Mouse (Mus musculus): ENCODE measurements at regions not wholly inside any gene's neighbourhood (a gene's known extent, or its start where the extent isn't known, plus 50 kb on each side); places are given as distances from the start of the nearest gene placed in this dataset.

GRCm38 (mm10) chr2:179024225-179024624 is 418.0 kb upstream of the Cdh4 start:
- no peak for DNase-seq

- DNase-seq, result no peak
Measured at GRCm38 (mm10) chr2:179033171-179033570, 409.1 kb upstream of the Cdh4 start.

- DNase-seq, result no peak
Measured at GRCm38 (mm10) chr2:179035446-179035845, 406.8 kb upstream of the Cdh4 start.

- DNase-seq, result no peak
Measured at GRCm38 (mm10) chr2:179039697-179040096, 402.5 kb upstream of the Cdh4 start.

- no peak for DNase-seq
Measured at GRCm38 (mm10) chr2:179043671-179044070, 398.6 kb upstream of the Cdh4 start.

DNA sequence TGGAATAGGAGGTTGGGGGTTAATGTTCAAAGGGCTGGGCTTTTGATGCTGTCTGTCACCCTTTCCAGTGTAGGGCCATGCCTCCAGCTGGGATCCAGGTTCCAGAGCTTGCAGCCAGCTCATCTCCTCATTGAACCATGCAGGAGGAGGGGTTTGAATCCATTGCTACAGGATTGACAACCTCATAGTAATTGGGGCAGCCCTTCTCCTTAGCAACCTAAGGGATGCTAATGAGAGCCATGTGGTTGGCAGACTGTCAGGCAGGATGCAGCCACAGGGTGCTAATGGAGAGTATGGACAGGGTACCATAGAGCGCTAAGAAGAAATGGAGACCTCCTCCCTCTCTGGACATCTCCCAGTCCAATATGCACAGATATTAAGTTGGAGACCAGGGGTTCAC is 396.9 kb upstream of the Cdh4 start:
- no peak for DNase-seq

DNA sequence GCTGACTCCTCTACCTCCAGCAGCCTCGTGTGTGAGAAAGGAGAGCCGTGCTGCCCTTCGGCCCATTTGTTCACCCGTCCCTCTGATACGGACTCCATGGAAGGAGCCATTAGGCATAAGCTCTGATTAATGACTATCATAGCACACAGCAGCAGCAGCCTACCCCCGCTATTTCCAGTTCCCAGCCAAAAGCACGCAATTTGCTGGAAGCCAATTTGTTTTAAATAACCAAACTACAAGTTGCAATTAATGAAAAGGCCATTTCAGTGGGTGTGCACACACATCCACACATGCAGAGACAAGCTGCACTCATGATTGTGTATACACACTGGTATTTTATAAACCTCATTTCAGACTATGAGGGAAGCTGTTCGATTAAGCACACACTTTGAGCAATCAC is 387.8 kb upstream of the Cdh4 start:
- DNase-seq, result no peak

DNA sequence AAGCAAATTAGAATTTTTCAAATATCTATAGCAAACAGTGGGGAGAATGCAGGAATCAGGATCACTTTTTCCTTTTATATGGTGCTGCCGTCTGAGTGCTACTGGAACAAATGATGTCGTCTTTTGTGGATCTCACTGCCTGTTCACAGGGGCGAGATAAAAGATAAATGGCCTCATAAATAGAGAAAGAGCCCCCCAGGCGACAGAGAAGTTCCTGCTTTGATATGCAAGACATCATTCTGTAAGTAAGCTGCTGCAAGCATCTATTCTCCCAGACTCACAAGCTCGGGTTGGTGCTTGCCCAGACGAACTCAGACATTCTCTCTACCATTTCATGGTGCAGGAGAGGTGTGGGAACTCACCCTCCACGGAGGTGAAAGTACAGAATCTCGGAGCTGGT is 377.6 kb upstream of the Cdh4 start:
- DNase-seq, result no peak

- no peak for DNase-seq
Measured at GRCm38 (mm10) chr2:179069520-179069919, 372.7 kb upstream of the Cdh4 start.

GRCm38 (mm10) chr2:179070346-179070745 is 371.9 kb upstream of the Cdh4 start:
- no peak for DNase-seq

DNA sequence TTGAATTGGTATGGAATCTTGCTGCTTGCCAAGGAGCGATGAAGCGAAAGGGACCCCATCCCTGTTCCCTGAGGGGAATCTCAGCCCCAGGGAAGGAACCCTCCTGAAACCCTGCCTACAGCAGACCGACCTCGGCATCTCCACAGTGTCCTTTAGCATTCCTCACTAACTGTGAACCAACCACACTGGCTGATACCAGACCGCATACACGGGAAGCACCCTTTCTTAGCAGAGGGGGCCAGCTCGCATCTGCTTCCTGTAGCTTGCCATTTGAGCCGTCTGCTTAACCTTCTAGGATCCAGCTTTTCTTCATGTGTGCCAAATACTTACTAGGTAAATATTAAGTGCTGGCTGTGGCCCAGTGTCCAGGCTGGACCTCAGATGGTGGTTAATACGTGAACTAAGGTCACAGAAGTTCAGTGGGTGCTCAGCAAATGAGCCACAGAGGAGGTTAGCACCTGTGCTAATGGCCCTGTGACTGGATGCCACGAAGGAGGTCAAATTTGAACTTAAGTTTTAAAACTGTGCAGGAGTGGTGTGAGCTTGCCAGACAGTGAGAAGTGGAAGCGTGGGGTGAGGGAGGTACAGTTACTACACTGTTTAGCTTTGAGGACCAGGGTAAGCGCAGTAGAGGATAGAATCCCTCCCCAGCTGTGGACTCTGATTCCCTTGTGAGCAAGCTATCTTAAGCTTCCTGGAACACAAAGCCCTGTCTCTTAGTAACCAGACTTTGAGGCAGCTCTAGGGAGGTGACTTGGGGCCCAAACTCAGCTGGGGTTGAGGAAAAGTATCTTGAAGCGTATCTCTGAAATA is 361.6 kb upstream of the Cdh4 start:
- DNase-seq, result no peak

DNA sequence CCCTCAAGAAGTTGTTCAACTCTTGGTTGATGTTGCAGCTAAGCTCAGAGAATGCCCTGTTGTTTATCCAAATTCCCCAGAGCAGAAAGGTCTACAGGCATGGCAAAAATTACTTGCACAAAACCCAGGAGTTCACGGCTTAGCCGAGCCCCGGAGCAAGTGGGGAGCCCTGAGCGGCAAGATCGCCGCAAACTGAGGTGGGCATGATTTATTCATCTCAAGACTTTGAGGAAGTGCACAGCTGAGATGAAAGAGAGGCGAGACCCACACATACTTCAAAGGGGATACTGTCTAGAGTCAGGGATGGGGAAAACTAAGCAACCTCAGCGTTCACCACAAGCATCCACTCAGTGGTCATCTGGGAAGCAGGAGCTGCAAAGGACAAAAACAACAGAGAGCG is 355.3 kb upstream of the Cdh4 start:
- DNase-seq, result no peak

DNA sequence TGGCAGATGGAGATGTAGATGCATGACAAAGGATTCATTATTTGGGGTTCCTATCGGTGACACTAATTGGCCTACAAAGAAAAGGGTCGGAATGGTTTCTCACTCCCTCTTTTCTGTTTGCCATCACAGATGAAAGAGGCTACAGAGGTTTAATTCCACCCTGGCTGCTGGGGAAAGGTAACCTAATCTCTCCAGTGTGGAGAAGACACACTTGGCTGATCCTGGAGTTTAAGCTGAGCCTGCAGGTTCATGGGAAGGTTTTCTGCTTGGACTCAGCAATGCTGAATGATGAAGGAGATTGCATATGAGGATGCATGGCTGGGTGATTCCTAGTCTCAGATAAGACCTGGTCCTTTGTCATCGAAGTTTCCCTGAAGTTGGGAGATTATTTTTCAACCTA is 350.8 kb upstream of the Cdh4 start:
- DNase-seq, result no peak

DNA sequence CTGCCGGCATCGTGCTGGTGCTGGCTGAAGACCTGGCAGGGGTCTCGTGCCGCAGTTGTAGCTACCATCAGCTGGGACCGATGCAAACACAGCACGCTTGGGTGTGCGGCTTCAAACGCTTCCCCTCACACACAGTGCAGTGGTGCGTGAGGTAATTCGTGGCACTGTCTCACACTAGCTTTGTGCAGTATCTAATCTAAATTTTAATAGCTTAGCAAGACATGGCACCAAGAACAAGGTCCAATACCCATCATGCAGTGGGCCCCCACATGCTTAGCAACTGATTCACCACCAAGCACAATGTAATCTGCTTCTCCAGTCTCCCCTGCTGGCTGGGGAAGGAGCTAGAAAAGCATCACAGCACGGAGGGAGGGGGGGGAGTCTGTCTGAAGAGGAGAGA is 348.2 kb upstream of the Cdh4 start:
- no peak for DNase-seq

GRCm38 (mm10) chr2:179095981-179096380 is 346.2 kb upstream of the Cdh4 start:
- DNase-seq, result peak; percentile 12 to 17

DNA sequence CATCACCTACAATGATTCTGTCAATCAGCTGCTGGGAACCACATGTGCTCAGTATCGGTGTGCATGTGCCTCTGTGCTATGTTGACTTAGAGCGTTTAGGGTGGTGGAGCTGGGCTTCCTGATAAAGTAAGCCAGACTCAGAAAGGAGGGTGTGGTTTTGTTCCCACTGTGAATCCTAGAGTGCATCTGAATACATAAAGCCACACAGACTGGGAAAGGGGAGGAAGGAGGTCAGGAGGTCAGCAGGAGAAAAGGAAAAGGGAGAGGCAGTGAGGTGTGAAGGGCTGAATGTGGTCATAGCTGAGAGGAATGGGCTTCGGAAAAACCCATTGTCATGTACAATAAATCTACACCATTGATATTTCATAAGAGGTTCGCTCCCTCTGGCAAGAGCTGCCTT is 345.4 kb upstream of the Cdh4 start:
- no peak for DNase-seq

GRCm38 (mm10) chr2:179099783-179100182 is 342.4 kb upstream of the Cdh4 start:
- DNase-seq, result no peak

- DNase-seq, result no peak
Measured at GRCm38 (mm10) chr2:179103114-179103513, 339.1 kb upstream of the Cdh4 start.

- no peak for DNase-seq
Measured at GRCm38 (mm10) chr2:179112951-179113350, 329.3 kb upstream of the Cdh4 start.

- DNase-seq, result no peak
Measured at GRCm38 (mm10) chr2:179128018-179128417, 314.2 kb upstream of the Cdh4 start.

DNA sequence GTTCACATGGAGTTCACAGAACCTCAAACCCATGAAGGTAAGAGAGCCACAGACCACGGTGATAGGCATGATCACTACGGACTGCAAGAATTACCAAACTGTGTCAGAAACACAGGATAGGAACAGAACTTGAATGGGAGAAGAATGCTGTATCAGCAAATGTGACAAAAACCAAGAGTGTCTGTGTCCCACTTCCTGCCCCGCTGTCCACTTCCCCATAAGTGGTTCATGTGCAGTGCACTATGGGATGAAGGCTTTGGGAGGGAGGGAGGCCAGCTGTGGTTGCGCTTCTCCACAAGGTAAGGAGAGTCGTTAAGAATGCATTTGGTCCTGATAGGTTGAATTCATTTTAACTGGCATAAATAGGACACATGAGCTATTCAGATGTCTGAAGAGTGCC is 313.8 kb upstream of the Cdh4 start:
- DNase-seq, result no peak

GRCm38 (mm10) chr2:179131004-179131403 is 311.2 kb upstream of the Cdh4 start:
- no peak for DNase-seq

- DNase-seq, result no peak
Measured at GRCm38 (mm10) chr2:179142313-179142712, 299.9 kb upstream of the Cdh4 start.

- DNase-seq, result no peak
Measured at GRCm38 (mm10) chr2:179145726-179146125, 296.5 kb upstream of the Cdh4 start.

- DNase-seq, result no peak
Measured at GRCm38 (mm10) chr2:179146274-179146673, 296.0 kb upstream of the Cdh4 start.
